Mouse (Mus musculus) forebrain, embryonic 10.5 days (tissue): ENCODE results near the gene Gm8251. TPM values are rescaled to one million over a fixed set of nuclear protein-coding genes. Genes with fewer than 3 reads are reported as not detected.

Source experiments
- DNase-seq: peaks from one replicate; pipeline ENCODE4 v3.0.0-alpha.2; 2017; ENCODE audit warnings: low spot score; ENCODE audit errors: extremely low spot score
- H3K27ac ChIP-seq: fragments of 300-500 bp; sonication (generic); 2 replicates; pipeline ENCODE4 v1.5.1; 2016; ENCODE audit warnings: mild to moderate bottlenecking
- H3K27me3 ChIP-seq: fragments of 300-500 bp; sonication (generic); 2 replicates; pipeline ENCODE4 v1.6.1; 2016; ENCODE audit warnings: mild to moderate bottlenecking; ENCODE audit not compliant: poor library complexity, severe bottlenecking
- H3K36me3 ChIP-seq: fragments of 300-500 bp; sonication (generic); replicated peaks from 2 replicates; pipeline ENCODE4 v1.6.1; 2016; ENCODE audit warnings: mild to moderate bottlenecking, moderate library complexity
- H3K4me1 ChIP-seq: fragments of 300-500 bp; sonication (generic); 2 replicates; pipeline ENCODE4 v1.6.1; 2016
- H3K4me3 ChIP-seq: fragments of 300-500 bp; sonication (generic); 2 replicates; pipeline ENCODE4 v1.5.1; 2016; ENCODE audit warnings: mild to moderate bottlenecking, moderate library complexity
- H3K9me3 ChIP-seq: fragments of 300-500 bp; sonication (generic); 2 replicates; pipeline ENCODE4 v1.6.1; 2016; ENCODE audit warnings: mild to moderate bottlenecking, moderate library complexity
- WGBS: fragments of 180-500 bp; shearing (Covaris S2); methylation state at CpG from one replicate; pipeline ENCODE4 v1.1.7; 2016; 5-methylcytosine and 5-hydroxymethylcytosine counted together
- polyA plus RNA-seq: library from polyadenylated mRNA; unstranded; fragments of >200 nt; fragmentation: Nextera tagmentation; extraction: Ambion mirVana; gene quantifications from 2 replicates; pipeline ENCODE4 v1.2.1, GENCODE M21; 2016

Gm8251 gene
- polyA plus RNA-seq, 1 experiment from 2014 or later = 0.19 TPM

- Histone ChIP-seq H3K27ac (no peak overlapping the region), H3K9me3 (no peaks in the 10 kb centered on the region), H3K27me3 (no peaks in the 10 kb centered on the region), H3K4me1 (no peaks in the 10 kb centered on the region), H3K36me3 (no peaks in the 10 kb centered on the region), H3K4me3 (no peak overlapping the region)
- 97% methylated on average over 1 of the region's 1 CpGs for WGBS
- no peak for DNase-seq
Observed at GRCm38 (mm10) chr1:44027651-44028050, 34.1 kb downstream of the Gm8251 start.

- Histone ChIP-seq H3K36me3 (no peaks in the 10 kb centered on the region), H3K27ac (no peak overlapping the region), H3K9me3 (no peaks in the 10 kb centered on the region), H3K4me3 (no peak overlapping the region), H3K4me1 (no peaks in the 10 kb centered on the region), H3K27me3 (no peaks in the 10 kb centered on the region)
- WGBS = 75% methylated on average over 1 of the region's 1 CpGs
- no peak for DNase-seq
Observed at GRCm38 (mm10) chr1:44022656-44023055, 39.1 kb downstream of the Gm8251 start.

GRCm38 (mm10) chr1:44019934-44020333 is 41.8 kb downstream of the Gm8251 start, which contains the start of gene Mettl21c:
TSS of gene Mettl21c (minus strand) at chr1:44020034.
- H3K4me1 ChIP-seq = no peaks in the 10 kb centered on the region
- H3K27me3 ChIP-seq = no peaks in the 10 kb centered on the region
- H3K9me3 ChIP-seq = no peaks in the 10 kb centered on the region
- no peaks in the 10 kb centered on the region for H3K36me3 ChIP-seq
- H3K27ac ChIP-seq = no peak within 1 kb of the TSS
- no peak for DNase-seq
- no peak within 1 kb of the TSS for H3K4me3 ChIP-seq

GRCm38 (mm10) chr1:44015556-44015955 is 46.2 kb downstream of the Gm8251 start:
- DNase-seq = no peak
- Histone ChIP-seq H3K27ac (no peak overlapping the region), H3K4me3 (no peak overlapping the region), H3K27me3 (no peaks in the 10 kb centered on the region), H3K4me1 (no peaks in the 10 kb centered on the region), H3K9me3 (no peaks in the 10 kb centered on the region), H3K36me3 (no peaks in the 10 kb centered on the region)
- 88% methylated on average over 2 of the region's 2 CpGs for WGBS

Other genes with a start within 250 kb of the Gm8251 start
- gene Uxs1, start 234.1 kb downstream of the Gm8251 start, polyA plus RNA-seq = 20.3 and 21.7 TPM in 2 replicates
- gene Tpp2, start 128.3 kb downstream of the Gm8251 start, polyA plus RNA-seq = 68.9 and 74.9 TPM in 2 replicates
- 0.34 and 0.55 TPM in 2 replicates for gene Mettl21c, start 41.9 kb downstream of the Gm8251 start, polyA plus RNA-seq
- gene Tex30, start 40.5 kb upstream of the Gm8251 start, polyA plus RNA-seq = 115 and 124 TPM in 2 replicates
- 69.3 and 70.1 TPM in 2 replicates for gene Kdelc1, start 56.9 kb upstream of the Gm8251 start, polyA plus RNA-seq
- gene Bivm, start 57.0 kb upstream of the Gm8251 start, polyA plus RNA-seq = 26.6 and 27.4 TPM in 2 replicates
- gene Ercc5, start 85.8 kb upstream of the Gm8251 start, polyA plus RNA-seq = 24.1 and 25.5 TPM in 2 replicates
- not detected in 2 replicates for gene Mettl21e, start 157.0 kb upstream of the Gm8251 start, polyA plus RNA-seq